Mouse (Mus musculus): ENCODE measurements around the gene Olfr1346. TPM values are rescaled to one million over a fixed set of nuclear protein-coding genes. Genes with fewer than 3 reads are reported as not detected.

The Olfr1346 gene
- polyA plus RNA-seq, 1 experiment from 2014 or later, result not detected

DNA sequence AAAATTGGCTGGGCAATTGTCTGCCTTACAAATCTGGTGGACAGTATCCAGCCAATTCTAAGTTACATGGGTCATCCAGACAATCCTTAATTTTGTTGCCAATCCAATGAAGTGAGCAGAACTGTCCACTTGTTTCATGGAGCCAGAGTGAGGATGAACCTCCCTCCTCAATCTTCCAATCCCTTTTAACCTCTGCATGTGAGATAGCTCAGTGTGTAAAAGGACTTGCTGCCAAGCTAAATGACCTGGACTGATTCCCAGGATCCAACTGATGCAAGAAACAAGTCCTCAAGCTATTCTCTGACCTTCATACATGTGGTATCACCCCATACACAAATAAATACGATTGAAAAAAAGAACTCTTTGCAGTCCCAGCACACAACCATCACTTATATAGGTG is 54.8 kb downstream of the Olfr1346 start:
- Histone ChIP-seq H3K36me3 (no peaks in the 10 kb centered on the region), H3K4me1 (no peaks in the 10 kb centered on the region), H3K9ac (no peak overlapping the region), H3K4me2 (no peak overlapping the region), H3K27me3 (no peaks in the 10 kb centered on the region), H3K9me3 (replicated peaks) (no peaks in the 10 kb centered on the region; the same call in 1 of the 2 replicates), H3K4me3 (replicated peaks) (no peak overlapping the region), H3K27ac (no peak overlapping the region)
- no peak for ATAC-seq (replicated peaks; ENCODE audit: low FRiP score)
- 42% methylated on average over 1 of the region's 1 CpGs for WGBS

DNA sequence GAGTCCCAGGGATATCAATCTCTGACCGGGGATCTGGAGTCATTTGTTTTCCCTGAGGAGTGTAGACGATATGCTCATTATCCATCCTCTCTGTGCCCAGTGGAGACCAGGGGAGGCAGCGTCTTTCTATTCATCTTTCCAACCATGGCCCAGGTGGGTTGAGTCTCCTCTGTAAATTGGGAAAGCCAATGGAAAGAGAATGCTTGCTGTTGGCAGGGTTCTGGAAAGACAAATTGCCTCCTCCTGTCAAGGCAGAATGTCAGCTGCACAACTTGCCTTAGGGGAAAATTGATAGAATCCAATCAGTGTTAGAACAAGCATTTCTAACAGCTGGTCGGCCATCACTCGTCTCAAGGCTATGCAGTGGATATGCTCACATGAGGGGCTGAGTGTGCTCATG is 55.9 kb downstream of the Olfr1346 start, which contains the start of gene Olfr1349:
TSS of gene Olfr1349 (minus strand) at position 101 of the 400 bp plus-strand sequence.
- ATAC-seq (replicated peaks; ENCODE audit: low FRiP score), result no peak
- Histone ChIP-seq H3K9ac (no peak within 1 kb of the TSS), H3K9me3 (replicated peaks) (no peaks in the 10 kb centered on the region), H3K36me3 (no peaks in the 10 kb centered on the region), H3K27ac (no peak within 1 kb of the TSS), H3K4me1 (no peaks in the 10 kb centered on the region), H3K4me2 (no peak within 1 kb of the TSS), H3K27me3 (no peaks in the 10 kb centered on the region), H3K4me3 (replicated peaks) (no peak within 1 kb of the TSS)
- 86% methylated on average over 5 of the region's 5 CpGs for WGBS

DNA sequence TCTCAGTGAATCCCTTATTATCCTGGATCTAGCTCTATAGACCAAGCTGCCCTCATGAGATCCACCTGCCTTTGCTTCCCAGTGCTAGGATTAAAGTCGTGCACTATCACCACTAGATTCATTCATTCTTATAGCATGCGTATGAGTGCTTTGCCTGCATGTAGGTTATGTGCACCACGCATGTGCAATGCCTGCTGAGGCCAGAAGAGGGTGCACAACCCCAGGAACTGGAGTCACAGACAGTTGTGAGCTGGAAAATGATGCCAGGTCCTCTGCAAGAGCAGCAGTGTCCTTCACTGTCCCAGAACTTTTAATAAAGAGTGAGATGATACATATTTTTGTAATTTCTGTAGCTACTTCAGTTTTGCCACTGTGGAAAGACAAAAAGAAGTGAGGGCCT is 58.1 kb downstream of the Olfr1346 start:
- Histone ChIP-seq H3K4me1 (no peaks in the 10 kb centered on the region), H3K4me3 (replicated peaks) (no peak overlapping the region), H3K27me3 (no peaks in the 10 kb centered on the region), H3K4me2 (no peak overlapping the region), H3K9ac (no peak overlapping the region), H3K9me3 (replicated peaks) (no peaks in the 10 kb centered on the region), H3K27ac (no peak overlapping the region), H3K36me3 (no peaks in the 10 kb centered on the region)
- ATAC-seq (replicated peaks; ENCODE audit: low FRiP score), result no peak
- WGBS, result 73% methylated on average over 3 of the region's 3 CpGs

DNA sequence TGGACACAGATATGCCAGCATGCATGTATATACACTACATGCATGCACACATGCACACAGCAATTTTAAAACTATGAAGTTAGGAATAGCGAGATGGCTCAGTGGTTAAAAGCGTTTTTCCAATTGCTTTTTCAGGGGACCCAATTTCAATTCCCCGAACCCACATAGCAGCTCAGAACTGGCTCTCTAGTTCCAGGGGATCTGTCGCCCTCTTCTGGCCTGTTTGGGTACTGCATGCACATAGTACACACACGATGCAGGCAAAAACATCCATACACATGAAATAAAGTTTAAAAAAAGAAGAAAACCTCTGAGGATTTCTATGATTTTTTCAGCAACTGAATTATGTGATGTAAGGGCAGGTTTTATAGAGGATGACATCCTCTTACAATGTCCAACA is 59.2 kb downstream of the Olfr1346 start:
- no peak overlapping the region for H3K4me2 ChIP-seq
- no peaks in the 10 kb centered on the region for H3K4me1 ChIP-seq
- WGBS, result 63% methylated on average over 5 of the region's 5 CpGs
- H3K9ac ChIP-seq, result no peak overlapping the region
- H3K4me3 ChIP-seq (replicated peaks), result no peak overlapping the region
- no peaks in the 10 kb centered on the region for H3K9me3 ChIP-seq (replicated peaks)
- no peaks in the 10 kb centered on the region for H3K36me3 ChIP-seq
- no peaks in the 10 kb centered on the region for H3K27me3 ChIP-seq
- no peak overlapping the region for H3K27ac ChIP-seq
- no peak for ATAC-seq (replicated peaks; ENCODE audit: low FRiP score)

Other genes with a start within 250 kb of the Olfr1346 start
- not detected in 2 replicates for gene Zscan5b, start 244.8 kb upstream of the Olfr1346 start, polyA plus RNA-seq (2015; fragmentation: Nextera tagmentation; extraction: Ambion mirVana)
- not detected in 2 replicates for gene Epp13, start 214.4 kb upstream of the Olfr1346 start, polyA plus RNA-seq (2015; fragmentation: Nextera tagmentation; extraction: Ambion mirVana)
- 5.9 and 6.3 TPM in 2 replicates for gene Zfp667, start 180.5 kb upstream of the Olfr1346 start, polyA plus RNA-seq (2015; fragmentation: Nextera tagmentation; extraction: Ambion mirVana)
- gene Zfp583, start 135.8 kb upstream of the Olfr1346 start, polyA plus RNA-seq (2015; fragmentation: Nextera tagmentation; extraction: Ambion mirVana), result 5.1 and 6.2 TPM in 2 replicates
- gene Gm3854, start 123.3 kb upstream of the Olfr1346 start, polyA plus RNA-seq (2015; fragmentation: Nextera tagmentation; extraction: Ambion mirVana), result 2.3 and 2.4 TPM in 2 replicates
- 1.7 and 2.5 TPM in 2 replicates for gene Zfp78, start 103.8 kb upstream of the Olfr1346 start, polyA plus RNA-seq (2015; fragmentation: Nextera tagmentation; extraction: Ambion mirVana)
- 7.8 and 8.3 TPM in 2 replicates for gene Zfp28, start 83.8 kb upstream of the Olfr1346 start, polyA plus RNA-seq (2015; fragmentation: Nextera tagmentation; extraction: Ambion mirVana)
- gene Smim17, start 68.4 kb upstream of the Olfr1346 start, polyA plus RNA-seq (2015; fragmentation: Nextera tagmentation; extraction: Ambion mirVana), result 0.04 and 0.17 TPM in 2 replicates
- not detected in 2 replicates for gene Gm20715, start 56.8 kb upstream of the Olfr1346 start, polyA plus RNA-seq (2015; fragmentation: Nextera tagmentation; extraction: Ambion mirVana)
- not detected in 2 replicates for gene Olfr1344, start 28.4 kb upstream of the Olfr1346 start, polyA plus RNA-seq (2015; fragmentation: Nextera tagmentation; extraction: Ambion mirVana)
- gene Olfr1336, start 10.9 kb upstream of the Olfr1346 start, polyA plus RNA-seq (2015; fragmentation: Nextera tagmentation; extraction: Ambion mirVana), result not detected in 2 replicates
- not detected in 2 replicates for gene Olfr5, start 19.8 kb downstream of the Olfr1346 start, polyA plus RNA-seq (2015; fragmentation: Nextera tagmentation; extraction: Ambion mirVana)
- gene Olfr1347, start 32.7 kb downstream of the Olfr1346 start, polyA plus RNA-seq (2015; fragmentation: Nextera tagmentation; extraction: Ambion mirVana), result not detected in 2 replicates
- not detected in 2 replicates for gene Olfr1348, start 41.6 kb downstream of the Olfr1346 start, polyA plus RNA-seq (2015; fragmentation: Nextera tagmentation; extraction: Ambion mirVana)
- not detected in 2 replicates for gene Olfr1349, start 55.8 kb downstream of the Olfr1346 start, polyA plus RNA-seq (2015; fragmentation: Nextera tagmentation; extraction: Ambion mirVana)
- gene Olfr1350, start 97.7 kb downstream of the Olfr1346 start, polyA plus RNA-seq (2015; fragmentation: Nextera tagmentation; extraction: Ambion mirVana), result not detected in 2 replicates
- 4.0 TPM in 2 replicates for gene Zim1, start 229.3 kb downstream of the Olfr1346 start, polyA plus RNA-seq (2015; fragmentation: Nextera tagmentation; extraction: Ambion mirVana)